Mouse (Mus musculus) heart, embryonic 14.5 days (tissue): ENCODE data around the gene Irf8. TPM values are rescaled to one million over a fixed set of nuclear protein-coding genes. Genes with fewer than 3 reads are reported as not detected.
A peak's percentile ranks its signal among the peaks of the same experiment; 100 is the strongest.

Experiments used
- ATAC-seq: fragments of 200-750 bp; cut with Nextera tagmentation; 2 replicates; pipeline ENCODE4 v1.8.0; 2017; ENCODE audit warnings: low read depth, moderate TSS enrichment; ENCODE audit not compliant: insufficient number of reproducible peaks, insufficient read depth, low FRiP score
- H3K27ac ChIP-seq, 2 experiments: fragments of 200-500 bp in 1 of 2; fragments of 300-500 bp in 1 of 2; sonication (generic) in 1 of 2; replicated peaks in 1 of 2; 2 replicates each; pipeline ENCODE4 v1.5.1; 2012 to 2014; ENCODE audit warnings: low read depth in 2 of 2, low read length in 2 of 2, control low read depth in 1 of 2, mild to moderate bottlenecking in 1 of 2, mixed read lengths in 1 of 2; ENCODE audit not compliant: control insufficient read depth in 1 of 2, insufficient read depth in 1 of 2
- H3K27me3 ChIP-seq: fragments of 300-500 bp; sonication (generic); 2 replicates; pipeline ENCODE4 v1.6.1; 2014; ENCODE audit warnings: mild to moderate bottlenecking, low read length, control low read depth; ENCODE audit not compliant: control insufficient read depth, insufficient read depth
- H3K36me3 ChIP-seq: fragments of 300-500 bp; sonication (generic); 2 replicates; pipeline ENCODE4 v1.6.1; 2014; ENCODE audit warnings: mild to moderate bottlenecking, control low read depth, low read length, mixed read lengths; ENCODE audit not compliant: control insufficient read depth, insufficient read depth
- H3K4me1 ChIP-seq, 2 experiments: fragments of 200-500 bp in 1 of 2; fragments of 300-500 bp in 1 of 2; sonication (generic) in 1 of 2; 2 replicates each; pipeline ENCODE4 v1.6.1; 2012 to 2014; ENCODE audit warnings: low read length in 2 of 2, control low read depth in 1 of 2, mixed read lengths in 1 of 2; ENCODE audit not compliant: control insufficient read depth in 2 of 2, insufficient read depth in 2 of 2
- H3K4me2 ChIP-seq: fragments of 300-500 bp; sonication (generic); 2 replicates; pipeline ENCODE4 v1.6.1; 2014; ENCODE audit warnings: mild to moderate bottlenecking, low read length
- H3K4me3 ChIP-seq, 2 experiments: fragments of 200-500 bp in 1 of 2; fragments of 300-500 bp in 1 of 2; sonication (generic) in 1 of 2; 2 replicates each; pipeline ENCODE4 v1.5.1; 2012 to 2014; ENCODE audit warnings: low read length in 2 of 2, mild to moderate bottlenecking in 2 of 2, control low read depth in 1 of 2, low read depth in 1 of 2, moderate library complexity in 1 of 2; ENCODE audit not compliant: control insufficient read depth in 1 of 2, insufficient read depth in 1 of 2
- H3K9ac ChIP-seq: fragments of 300-500 bp; sonication (generic); 2 replicates; pipeline ENCODE4 v1.6.1; 2014; ENCODE audit warnings: mild to moderate bottlenecking, low read length
- H3K9me3 ChIP-seq: fragments of 300-500 bp; sonication (generic); 2 replicates; pipeline ENCODE4 v1.6.1; 2016; ENCODE audit warnings: low read length, control low read depth; ENCODE audit not compliant: control insufficient read depth
- WGBS: fragments of 180-500 bp; shearing (Covaris S2); extraction: QIAGEN DNeasy Blood & Tissue Kit; methylation state at CpG from one replicate; pipeline ENCODE4 v1.1.7; 2014; 5-methylcytosine and 5-hydroxymethylcytosine counted together
- polyA plus RNA-seq: library from polyadenylated mRNA; unstranded; fragments of >200 nt; fragmentation: Nextera tagmentation; extraction: Ambion mirVana; gene quantifications from 2 replicates; pipeline ENCODE4 v1.2.1, GENCODE M21; 2014

Irf8 gene
- polyA plus RNA-seq, 1 experiment from 2014 or later, result 7.5 TPM

- H3K27me3 ChIP-seq, result peaks cover 33% of the 10 kb centered on the region
- no peak overlapping the region for H3K4me2 ChIP-seq
- no peak for ATAC-seq
- H3K27ac ChIP-seq, result no peak overlapping the region
- WGBS, result 55% methylated on average over 5 of the region's 6 CpGs
- peaks cover 5% of the 10 kb centered on the region in 2 experiments; a peak in 2 of 4 replicates for H3K4me1 ChIP-seq
- no peak overlapping the region for H3K4me3 ChIP-seq
- H3K9me3 ChIP-seq, result no peaks in the 10 kb centered on the region
- no peak overlapping the region for H3K9ac ChIP-seq
- H3K36me3 ChIP-seq, result no peaks in the 10 kb centered on the region
Measured at GRCm38 (mm10) chr8:120732068-120732467, 4.1 kb upstream of the Irf8 start.

GRCm38 (mm10) chr8:120736486-120736885 lies 328 bp downstream of the Irf8 start:
- H3K4me1 ChIP-seq, result peaks cover 5% of the 10 kb centered on the region in 2 experiments; a peak in 2 of 4 replicates
- H3K9ac ChIP-seq, result peak overlapping the region; percentile 63
- H3K27me3 ChIP-seq, result peaks cover 42% of the 10 kb centered on the region
- ATAC-seq, result no peak
- peak overlapping the region; percentile 93 for H3K4me2 ChIP-seq
- no peaks in the 10 kb centered on the region for H3K9me3 ChIP-seq
- peak overlapping the region; percentile 45 to 48 for H3K4me3 ChIP-seq
- no peak overlapping the region for H3K27ac ChIP-seq
- WGBS, result under 1% methylated on average over 11 of the region's 11 CpGs
- H3K36me3 ChIP-seq, result no peaks in the 10 kb centered on the region

- Histone ChIP-seq H3K4me3 (peak overlapping the region; percentile 2 to 48; a peak in 3 of 4 replicates), H3K27me3 (peaks cover 42% of the 10 kb centered on the region), H3K9me3 (no peaks in the 10 kb centered on the region), H3K36me3 (no peaks in the 10 kb centered on the region), H3K4me1 (peaks cover 5% of the 10 kb centered on the region in 2 experiments; a peak in 2 of 4 replicates), H3K4me2 (peak overlapping the region; percentile 93), H3K9ac (peak overlapping the region; percentile 63; the same call in 1 of the 2 replicates), H3K27ac (no peak overlapping the region)
- ATAC-seq, result no peak
- 50% methylated on average over 7 of the region's 7 CpGs for WGBS
Measured at GRCm38 (mm10) chr8:120737166-120737565, 1.0 kb downstream of the Irf8 start.

GRCm38 (mm10) chr8:120738771-120739170 lies 2.6 kb downstream of the Irf8 start:
- 70% methylated on average over 4 of the region's 4 CpGs for WGBS
- no peak for ATAC-seq
- peak overlapping the region; percentile 31; the same call in 1 of the 2 replicates for H3K4me2 ChIP-seq
- peaks cover 31% of the 10 kb centered on the region for H3K27me3 ChIP-seq
- H3K9me3 ChIP-seq, result no peaks in the 10 kb centered on the region
- no peak overlapping the region for H3K27ac ChIP-seq
- no peaks in the 10 kb centered on the region for H3K36me3 ChIP-seq
- H3K9ac ChIP-seq, result no peak overlapping the region
- H3K4me3 ChIP-seq, result no peak overlapping the region
- H3K4me1 ChIP-seq, result peaks cover 5 to 9% of the 10 kb centered on the region in 2 experiments; a peak in 2 of 4 replicates

GRCm38 (mm10) chr8:120739526-120739925 lies 3.4 kb downstream of the Irf8 start:
- 0 out of 4 replicates have a peak overlapping the region, but pooled peaks of 1 of the 2 experiments have one; percentile 2 for H3K4me3 ChIP-seq
- H3K36me3 ChIP-seq, result no peaks in the 10 kb centered on the region
- ATAC-seq, result no peak
- 65% methylated on average over 15 of the region's 15 CpGs for WGBS
- H3K27me3 ChIP-seq, result peaks cover 28% of the 10 kb centered on the region
- H3K4me2 ChIP-seq, result peak overlapping the region; percentile 31; the same call in 1 of the 2 replicates
- H3K27ac ChIP-seq, result no peak overlapping the region
- H3K9ac ChIP-seq, result no peak overlapping the region
- H3K9me3 ChIP-seq, result no peaks in the 10 kb centered on the region
- peaks cover 11 to 13% of the 10 kb centered on the region in 2 experiments; a peak in 3 of 4 replicates for H3K4me1 ChIP-seq

- WGBS, result 65% methylated on average over 2 of the region's 2 CpGs
- Histone ChIP-seq H3K4me1 (peaks cover 8 to 13% of the 10 kb centered on the region in 2 experiments; a peak in 3 of 4 replicates), H3K27ac (no peak overlapping the region), H3K9ac (no peak overlapping the region), H3K4me2 (no peak overlapping the region), H3K9me3 (no peaks in the 10 kb centered on the region), H3K27me3 (peaks cover 18% of the 10 kb centered on the region), H3K36me3 (no peaks in the 10 kb centered on the region), H3K4me3 (no peak overlapping the region)
- no peak for ATAC-seq
Measured at GRCm38 (mm10) chr8:120740579-120740978, 4.4 kb downstream of the Irf8 start.

- Histone ChIP-seq H3K27ac (no peak overlapping the region), H3K9ac (no peak overlapping the region), H3K36me3 (no peaks in the 10 kb centered on the region), H3K4me1 (peaks cover 7 to 10% of the 10 kb centered on the region in 2 experiments; a peak in 3 of 4 replicates), H3K4me2 (no peak overlapping the region), H3K4me3 (no peak overlapping the region), H3K9me3 (no peaks in the 10 kb centered on the region), H3K27me3 (peaks cover 17% of the 10 kb centered on the region; the same call in 1 of the 2 replicates)
- 87% methylated on average over 17 of the region's 17 CpGs for WGBS
- ATAC-seq, result no peak
Measured at GRCm38 (mm10) chr8:120741001-120741400, 4.8 kb downstream of the Irf8 start.
